Mouse (Mus musculus): ENCODE measurements around the gene Trappc5.

Trappc5 gene

GRCm38 (mm10) chr8:3676131-3676992 lies at the start of gene Trappc5:
Gene Trappc5 (plus strand): TSS chr8:3676299.
- in situ Hi-C loops (cut with MboI; ENCODE audit: low sequenced_read_pairs), result no loop called here

GRCm38 (mm10) chr8:3626971-3627370 lies 49.1 kb upstream of the Trappc5 start:
- in situ Hi-C loops (cut with MboI; ENCODE audit: low sequenced_read_pairs), result no loop called here

- in situ Hi-C loops (cut with MboI; ENCODE audit: low sequenced_read_pairs), result no loop called here
Measured at GRCm38 (mm10) chr8:3628014-3628413, 48.1 kb upstream of the Trappc5 start.

GRCm38 (mm10) chr8:3630647-3631477 lies 45.2 kb upstream of the Trappc5 start, which contains the start of gene Stxbp2:
Gene Stxbp2 (plus strand): TSS chr8:3630955.
- in situ Hi-C loops (cut with MboI; ENCODE audit: low sequenced_read_pairs), result no loop called here

- in situ Hi-C loops (cut with MboI; ENCODE audit: low sequenced_read_pairs), result no loop called here
Measured at GRCm38 (mm10) chr8:3631478-3631875, 44.6 kb upstream of the Trappc5 start.

- in situ Hi-C loops (cut with MboI; ENCODE audit: low sequenced_read_pairs), result no loop called here
Measured at GRCm38 (mm10) chr8:3645804-3646203, 30.3 kb upstream of the Trappc5 start.

GRCm38 (mm10) chr8:3646824-3647531 lies 29.1 kb upstream of the Trappc5 start:
- in situ Hi-C loops (cut with MboI; ENCODE audit: low sequenced_read_pairs), result no loop called here

- in situ Hi-C loops (cut with MboI; ENCODE audit: low sequenced_read_pairs), result no loop called here
Measured at GRCm38 (mm10) chr8:3647561-3647960, 28.5 kb upstream of the Trappc5 start.

- in situ Hi-C loops (cut with MboI; ENCODE audit: low sequenced_read_pairs), result no loop called here
Measured at GRCm38 (mm10) chr8:3648268-3648667, 27.8 kb upstream of the Trappc5 start.

GRCm38 (mm10) chr8:3648990-3649389 lies 27.1 kb upstream of the Trappc5 start:
- in situ Hi-C loops (cut with MboI; ENCODE audit: low sequenced_read_pairs), result no loop called here

GRCm38 (mm10) chr8:3652845-3653244 lies 23.3 kb upstream of the Trappc5 start:
- in situ Hi-C loops (cut with MboI; ENCODE audit: low sequenced_read_pairs), result no loop called here

- in situ Hi-C loops (cut with MboI; ENCODE audit: low sequenced_read_pairs), result no loop called here
Measured at GRCm38 (mm10) chr8:3654726-3655508, 21.2 kb upstream of the Trappc5 start.

GRCm38 (mm10) chr8:3655526-3655925 lies 20.6 kb upstream of the Trappc5 start, which contains the start of gene Retn:
Gene Retn (plus strand): TSS chr8:3655770.
- in situ Hi-C loops (cut with MboI; ENCODE audit: low sequenced_read_pairs), result no loop called here

GRCm38 (mm10) chr8:3656725-3657381 lies 19.2 kb upstream of the Trappc5 start:
- in situ Hi-C loops (cut with MboI; ENCODE audit: low sequenced_read_pairs), result no loop called here

GRCm38 (mm10) chr8:3660889-3661288 lies 15.2 kb upstream of the Trappc5 start:
- in situ Hi-C loops (cut with MboI; ENCODE audit: low sequenced_read_pairs), result no loop called here

GRCm38 (mm10) chr8:3664405-3664804 lies 11.7 kb upstream of the Trappc5 start:
- in situ Hi-C loops (cut with MboI; ENCODE audit: low sequenced_read_pairs), result no loop called here

- in situ Hi-C loops (cut with MboI; ENCODE audit: low sequenced_read_pairs), result no loop called here
Measured at GRCm38 (mm10) chr8:3665507-3665906, 10.6 kb upstream of the Trappc5 start, which contains the start of gene Mcemp1. Gene Mcemp1 (plus strand): TSS chr8:3665754.

GRCm38 (mm10) chr8:3670388-3670787 lies 5.7 kb upstream of the Trappc5 start:
- in situ Hi-C loops (cut with MboI; ENCODE audit: low sequenced_read_pairs), result loop anchor here (5.0 kb wide), 1 partner anchor 33 kb away; no protein-coding TSS in a partner anchor

GRCm38 (mm10) chr8:3671980-3672491 lies 4.1 kb upstream of the Trappc5 start, which contains the start of gene Fcor:
Gene Fcor (minus strand): TSS chr8:3672362.
- in situ Hi-C loops (cut with MboI; ENCODE audit: low sequenced_read_pairs), result loop anchor here (5.0 kb wide), 1 partner anchor 35 kb away; no protein-coding TSS in a partner anchor

Data from CH12F3 (cell line).